Mouse (Mus musculus) kidney, embryonic 16.5 days (tissue): ENCODE measurements around the gene Ap1b1. TPM values are rescaled to one million over a fixed set of nuclear protein-coding genes. Genes with fewer than 3 reads are reported as not detected.

ENCODE experiments used
- ATAC-seq: fragments of 200-750 bp; cut with Nextera tagmentation; 2 replicates; pipeline ENCODE4 v1.8.0; 2017; ENCODE audit warnings: moderate TSS enrichment; ENCODE audit not compliant: low FRiP score, low TSS enrichment
- H3K27ac ChIP-seq: fragments of 300-500 bp; sonication (generic); 2 replicates; pipeline ENCODE4 v1.5.1; 2014; ENCODE audit warnings: low read length
- H3K27me3 ChIP-seq: fragments of 300-500 bp; sonication (generic); 2 replicates; pipeline ENCODE4 v1.6.1; 2014; ENCODE audit warnings: low read length, control low read depth, mixed read lengths; ENCODE audit not compliant: insufficient read depth
- H3K36me3 ChIP-seq: fragments of 300-500 bp; sonication (generic); 2 replicates; pipeline ENCODE4 v1.6.1; 2014; ENCODE audit warnings: low read length, control low read depth, mixed read lengths; ENCODE audit not compliant: insufficient read depth
- H3K4me1 ChIP-seq: fragments of 300-500 bp; sonication (generic); 2 replicates; pipeline ENCODE4 v1.6.1; 2014; ENCODE audit warnings: low read length, control low read depth, mixed read lengths; ENCODE audit not compliant: insufficient read depth
- H3K4me2 ChIP-seq: fragments of 300-500 bp; sonication (generic); replicated peaks from 2 replicates; pipeline ENCODE4 v1.6.1; 2014; ENCODE audit warnings: low read depth, low read length
- H3K4me3 ChIP-seq: fragments of 300-500 bp; sonication (generic); 2 replicates; pipeline ENCODE4 v1.5.1; 2014; ENCODE audit warnings: mild to moderate bottlenecking, low read length
- H3K9ac ChIP-seq: fragments of 300-500 bp; sonication (generic); replicated peaks from 2 replicates; pipeline ENCODE4 v1.6.1; 2014; ENCODE audit warnings: low read length
- H3K9me3 ChIP-seq: fragments of 300-500 bp; sonication (generic); 2 replicates; pipeline ENCODE4 v1.6.1; 2016; ENCODE audit warnings: low read length, control low read depth
- WGBS: fragments of 180-500 bp; shearing (Covaris S2); extraction: QIAGEN DNeasy Blood & Tissue Kit; methylation state at CpG from one replicate; pipeline ENCODE4 v1.1.7; 2014; 5-methylcytosine and 5-hydroxymethylcytosine counted together
- polyA plus RNA-seq: library from polyadenylated mRNA; unstranded; fragments of >200 nt; fragmentation: Nextera tagmentation; extraction: Ambion mirVana; gene quantifications from 2 replicates; pipeline ENCODE4 v1.2.1, GENCODE M21; 2015

Ap1b1 gene
- polyA plus RNA-seq, 1 experiment from 2014 or later: 76.9 TPM

DNA sequence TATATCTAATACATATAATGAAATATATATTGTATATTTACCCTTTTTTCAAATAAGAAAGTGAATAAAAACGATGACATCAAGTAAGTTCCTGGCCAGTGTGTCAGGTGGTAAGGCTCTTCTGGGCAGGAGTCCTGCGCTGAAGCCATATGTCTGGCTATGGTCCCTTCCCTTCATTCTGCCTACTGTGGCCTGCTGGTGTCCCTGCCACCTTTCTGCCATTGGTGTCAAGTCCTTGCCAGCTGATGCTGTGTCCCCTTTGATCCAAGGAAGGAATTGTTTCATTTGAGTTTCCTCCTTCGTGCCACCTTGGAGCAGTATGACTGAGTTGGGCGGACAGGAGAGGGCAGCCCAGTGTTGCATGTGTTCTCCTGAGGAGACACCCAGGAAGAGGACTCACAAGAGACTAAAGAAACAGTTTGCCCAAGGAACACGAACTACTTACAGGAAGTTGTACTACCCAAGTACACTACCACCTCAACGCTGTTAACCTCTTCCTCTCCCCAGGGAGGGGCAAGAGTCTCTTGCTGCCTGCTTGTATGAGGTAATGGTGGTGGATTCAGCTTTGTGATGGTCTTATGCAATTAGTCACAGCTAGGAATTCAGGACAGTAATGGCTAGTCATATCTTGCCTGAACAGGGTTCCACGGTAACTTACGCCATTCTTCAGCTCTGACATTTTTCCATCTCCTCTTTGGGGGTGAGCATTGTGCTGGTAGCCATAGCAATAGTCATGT, 56.2 kb downstream of the Ap1b1 start:
- no peak overlapping the region for H3K4me2 ChIP-seq
- H3K9me3 ChIP-seq: no peaks in the 10 kb centered on the region
- H3K9ac ChIP-seq: no peak overlapping the region
- H3K36me3 ChIP-seq: peaks cover 15% of the 10 kb centered on the region
- no peak overlapping the region for H3K27ac ChIP-seq
- H3K27me3 ChIP-seq: no peaks in the 10 kb centered on the region
- ATAC-seq: no peak
- H3K4me3 ChIP-seq: no peak overlapping the region
- 88% methylated on average over 8 of the region's 8 CpGs for WGBS
- H3K4me1 ChIP-seq: 0 out of 2 replicates have a peak, but pooled peaks cover 2% of the 10 kb centered on the region

DNA sequence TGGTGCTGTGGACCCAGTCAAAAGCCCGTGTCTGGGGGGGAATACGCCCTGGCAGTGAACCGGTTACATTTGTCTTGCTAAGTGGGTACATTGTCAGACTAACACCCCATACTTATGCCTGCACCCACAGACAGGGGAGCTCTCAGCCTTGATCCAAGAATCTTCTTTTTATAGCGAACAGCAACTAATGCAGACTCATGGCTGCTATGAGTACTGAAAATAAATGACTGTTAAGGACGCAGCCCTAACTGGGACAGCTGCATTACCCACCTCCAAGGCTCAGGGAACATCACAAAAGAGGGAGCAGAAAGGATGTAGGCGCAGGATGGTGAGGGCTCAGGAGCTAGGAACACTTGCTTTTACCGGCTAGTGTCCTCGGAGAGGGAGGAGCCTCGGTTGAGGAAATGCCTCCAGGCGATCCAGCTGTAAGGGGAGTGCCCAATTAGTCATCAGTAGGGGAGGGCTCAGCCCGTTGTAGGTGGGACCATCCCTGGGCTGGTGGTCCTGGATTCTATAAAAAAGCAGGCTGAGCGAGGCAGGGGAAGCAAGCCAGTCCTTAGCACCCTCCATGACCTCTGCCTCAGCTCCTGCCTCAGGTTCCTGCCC, 59.8 kb downstream of the Ap1b1 start:
- 45% methylated on average over 12 of the region's 12 CpGs for WGBS
- H3K4me1 ChIP-seq: peaks cover 3% of the 10 kb centered on the region; the same call in 1 of the 2 replicates
- H3K4me2 ChIP-seq: no peak overlapping the region
- peaks cover 4% of the 10 kb centered on the region; the same call in 1 of the 2 replicates for H3K36me3 ChIP-seq
- ATAC-seq: no peak
- H3K9me3 ChIP-seq: no peaks in the 10 kb centered on the region
- H3K27ac ChIP-seq: no peak overlapping the region
- H3K27me3 ChIP-seq: no peaks in the 10 kb centered on the region
- H3K4me3 ChIP-seq: no peak overlapping the region
- H3K9ac ChIP-seq: no peak overlapping the region

DNA sequence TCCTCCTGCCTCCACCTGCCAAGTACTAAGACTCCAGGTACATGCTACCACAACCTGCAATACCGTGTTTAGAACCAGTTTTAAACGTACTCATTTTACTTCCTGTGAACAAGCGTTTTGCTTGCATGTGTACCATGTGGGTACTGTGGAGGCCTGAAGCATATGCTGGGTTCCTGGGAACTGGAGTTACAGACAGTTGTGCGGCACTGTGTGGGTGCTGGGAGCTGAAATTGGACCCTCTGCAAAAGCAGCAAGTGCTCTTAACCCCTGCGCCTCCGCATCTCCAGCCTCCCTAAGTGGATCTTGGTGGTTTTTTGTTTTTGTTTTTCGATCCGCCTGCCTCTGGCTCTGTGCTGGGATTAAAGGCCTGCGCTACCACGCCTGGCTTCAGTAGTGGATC, 65.0 kb downstream of the Ap1b1 start:
- peaks cover 14% of the 10 kb centered on the region for H3K4me1 ChIP-seq
- no peaks in the 10 kb centered on the region for H3K9me3 ChIP-seq
- H3K36me3 ChIP-seq: no peaks in the 10 kb centered on the region
- peaks cover 1% of the 10 kb centered on the region; the same call in 1 of the 2 replicates for H3K27me3 ChIP-seq
- no peak overlapping the region for H3K27ac ChIP-seq
- H3K4me3 ChIP-seq: no peak overlapping the region
- H3K4me2 ChIP-seq: no peak overlapping the region
- 67% methylated on average over 10 of the region's 10 CpGs for WGBS
- ATAC-seq: no peak
- no peak overlapping the region for H3K9ac ChIP-seq

DNA sequence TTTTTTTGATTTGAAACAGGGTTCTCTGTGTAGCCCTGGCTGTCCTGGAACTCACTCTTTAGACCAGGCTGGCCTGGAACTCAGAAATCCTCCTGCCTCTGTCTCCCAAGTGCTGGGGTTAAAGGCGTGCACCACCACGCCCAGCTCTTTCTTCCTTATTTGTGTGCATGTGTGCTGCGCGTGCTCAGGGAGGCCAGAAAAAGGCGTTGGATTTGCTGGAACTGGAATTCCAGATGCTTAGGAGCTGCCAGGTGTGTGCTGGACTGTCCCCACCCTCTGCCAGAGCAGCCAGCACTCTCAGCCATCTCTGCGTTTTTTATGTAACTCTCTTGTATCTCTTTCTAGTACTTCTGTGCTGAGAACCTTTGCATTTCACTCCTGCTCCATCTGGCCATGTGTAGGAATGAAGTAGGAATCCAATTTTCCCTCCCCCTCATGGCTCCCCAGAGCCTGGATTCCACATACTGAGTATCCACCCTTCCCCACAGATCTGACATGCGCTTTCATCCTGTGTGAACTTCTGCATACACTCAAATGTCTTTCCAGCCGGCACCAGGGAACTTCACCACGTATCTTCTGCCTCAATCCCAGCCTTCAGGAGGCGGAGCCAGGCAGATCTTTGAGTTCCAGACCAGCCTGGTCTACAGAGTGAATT, 65.7 kb downstream of the Ap1b1 start:
- no peak for ATAC-seq
- WGBS: 71% methylated on average over 10 of the region's 10 CpGs

DNA sequence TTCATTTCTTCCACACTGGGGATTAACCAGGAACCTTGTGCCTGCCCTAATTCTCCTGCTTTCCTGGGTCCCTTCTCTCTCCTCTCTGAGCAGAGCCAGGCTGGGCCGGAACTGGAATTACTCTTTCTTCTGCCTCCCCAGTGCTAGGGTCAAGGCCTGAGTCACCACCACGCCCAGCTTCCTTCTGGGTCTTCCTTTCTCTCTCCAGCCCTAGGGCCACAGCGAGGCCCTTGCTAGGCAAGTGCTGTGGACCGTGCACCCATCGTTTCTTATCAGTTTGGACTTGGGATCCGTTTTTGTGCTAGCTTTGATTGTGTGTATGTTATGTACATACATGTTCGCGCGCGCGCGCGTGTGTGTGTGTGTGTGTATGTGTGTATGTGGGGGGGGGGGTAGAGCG, 67.5 kb downstream of the Ap1b1 start:
- H3K27me3 ChIP-seq: peaks cover 19% of the 10 kb centered on the region
- no peak for ATAC-seq

More for the DNA sequence above, 65.7 kb downstream of the Ap1b1 start:
- Histone ChIP-seq H3K36me3 (no peaks in the 10 kb centered on the region), H3K4me2 (no peak overlapping the region), H3K4me3 (no peak overlapping the region), H3K4me1 (peaks cover 20% of the 10 kb centered on the region), H3K27me3 (peaks cover 8% of the 10 kb centered on the region), H3K9ac (no peak overlapping the region), H3K27ac (no peak overlapping the region), H3K9me3 (no peaks in the 10 kb centered on the region)

DNA sequence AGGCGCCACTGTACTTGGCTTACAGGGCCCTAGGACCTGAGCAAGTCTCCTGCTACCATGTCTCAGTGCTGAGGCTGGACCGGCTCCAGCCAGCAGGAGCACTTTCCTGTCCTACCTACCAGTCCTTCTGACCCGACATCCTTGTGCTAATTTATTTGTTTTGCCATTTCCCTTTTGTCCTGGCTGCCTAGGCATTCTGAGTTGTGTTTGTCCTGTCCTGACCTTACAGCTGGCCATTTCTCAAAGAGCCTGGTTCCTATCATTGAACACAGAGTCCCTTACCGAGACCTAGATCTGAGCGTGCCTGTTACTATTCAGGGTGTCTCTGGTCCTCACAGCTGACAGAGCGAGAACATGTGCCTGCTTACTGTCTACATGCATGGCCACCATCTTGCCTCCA, 68.2 kb downstream of the Ap1b1 start:
- H3K27me3 ChIP-seq: peaks cover 26% of the 10 kb centered on the region
- H3K4me3 ChIP-seq: no peak overlapping the region
- no peaks in the 10 kb centered on the region for H3K9me3 ChIP-seq
- WGBS: 64% methylated on average over 6 of the region's 6 CpGs
- no peak overlapping the region for H3K9ac ChIP-seq
- H3K4me1 ChIP-seq: peaks cover 42% of the 10 kb centered on the region
- no peak for ATAC-seq
- H3K27ac ChIP-seq: no peak overlapping the region
- no peak overlapping the region for H3K4me2 ChIP-seq
- H3K36me3 ChIP-seq: no peaks in the 10 kb centered on the region

More for the DNA sequence above, 67.5 kb downstream of the Ap1b1 start:
- no peak overlapping the region for H3K9ac ChIP-seq
- H3K4me2 ChIP-seq: no peak overlapping the region
- peaks cover 35% of the 10 kb centered on the region for H3K4me1 ChIP-seq
- no peak overlapping the region for H3K27ac ChIP-seq
- no peaks in the 10 kb centered on the region for H3K36me3 ChIP-seq
- H3K9me3 ChIP-seq: no peaks in the 10 kb centered on the region
- H3K4me3 ChIP-seq: no peak overlapping the region
- WGBS: 87% methylated on average over 14 of the region's 14 CpGs

DNA sequence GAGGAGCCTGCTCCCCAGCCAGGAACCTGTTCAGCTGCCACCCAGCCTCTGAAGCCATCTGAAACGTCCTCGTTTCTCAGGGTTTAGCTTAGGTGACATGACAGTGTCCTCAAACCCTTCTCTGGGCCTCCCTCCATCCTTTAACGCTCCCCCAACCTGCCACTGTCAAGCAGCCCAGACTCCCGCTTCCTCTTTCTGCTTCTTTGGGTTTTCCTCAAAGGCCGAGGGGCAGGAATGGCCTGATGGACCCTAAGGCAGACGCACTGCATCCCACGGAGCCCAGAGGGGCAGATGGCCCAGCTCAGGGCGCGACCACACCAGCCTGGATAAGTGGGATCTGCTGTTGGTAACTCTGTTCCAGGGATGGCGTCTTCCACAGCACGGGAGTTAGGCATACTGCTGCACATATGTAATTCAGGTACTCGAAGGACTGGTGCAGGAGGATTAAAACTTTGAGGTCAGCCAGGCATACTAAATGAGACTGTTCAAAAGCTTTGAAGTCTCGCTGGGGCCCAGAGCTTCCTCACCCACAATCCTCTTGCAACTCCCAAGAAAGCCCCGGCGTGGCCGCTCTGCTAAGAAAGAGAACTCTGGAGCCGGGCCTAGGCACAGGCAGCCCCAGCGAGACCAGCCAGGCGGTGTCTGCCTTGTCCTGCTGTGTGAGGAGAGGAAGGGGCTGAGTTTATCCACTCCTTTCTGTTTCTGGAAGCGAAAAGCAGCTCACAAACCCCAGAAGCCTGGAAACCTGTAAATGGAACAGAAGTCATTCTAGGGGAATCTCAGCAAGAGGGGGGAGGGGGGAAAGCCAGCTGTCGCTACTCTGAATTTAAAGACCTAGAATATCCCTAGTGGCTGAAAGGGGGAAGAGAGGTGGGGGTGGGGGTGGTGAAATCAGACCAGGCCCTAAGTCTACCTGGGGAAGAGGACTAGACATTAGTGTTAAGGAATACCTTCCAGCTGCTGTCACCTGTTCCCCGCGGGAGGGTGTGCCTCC, 69.6 kb downstream of the Ap1b1 start:
- peak overlapping the region; percentile 42; the same call in 1 of the 2 replicates for H3K9ac ChIP-seq
- H3K4me2 ChIP-seq: no peak overlapping the region
- no peaks in the 10 kb centered on the region for H3K9me3 ChIP-seq
- 36% methylated on average over 23 of the region's 23 CpGs for WGBS
- H3K4me3 ChIP-seq: no peak overlapping the region
- no peaks in the 10 kb centered on the region for H3K36me3 ChIP-seq
- H3K27me3 ChIP-seq: peaks cover 40% of the 10 kb centered on the region
- no peak overlapping the region for H3K27ac ChIP-seq
- H3K4me1 ChIP-seq: peaks cover 46% of the 10 kb centered on the region
- ATAC-seq: no peak

DNA sequence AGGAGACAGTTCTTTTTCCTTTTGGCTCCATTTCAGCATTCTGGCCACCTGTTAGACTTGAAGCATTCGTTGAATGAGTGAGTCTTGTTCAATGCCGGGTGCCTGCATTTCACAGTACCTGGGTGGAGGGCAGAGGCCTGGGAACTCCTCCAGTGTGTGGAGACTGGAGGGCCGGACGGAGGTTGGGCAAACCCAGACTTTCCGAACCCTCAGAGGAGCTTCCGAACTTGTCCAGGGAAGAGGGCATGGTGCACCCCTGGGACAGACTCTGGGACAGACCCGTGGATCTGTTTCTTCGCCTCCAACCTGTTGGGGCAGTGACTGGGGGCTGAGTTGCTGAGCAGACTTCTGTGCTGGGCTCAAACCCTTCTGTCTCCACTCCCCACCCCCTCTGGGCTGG, 70.4 kb downstream of the Ap1b1 start:
- no peak overlapping the region for H3K4me2 ChIP-seq
- no peak overlapping the region for H3K4me3 ChIP-seq
- no peaks in the 10 kb centered on the region for H3K9me3 ChIP-seq
- no peak for ATAC-seq
- 0 out of 2 replicates have a peak overlapping the region, but pooled peaks have one; percentile 15 for H3K9ac ChIP-seq
- H3K36me3 ChIP-seq: no peaks in the 10 kb centered on the region
- H3K27me3 ChIP-seq: peaks cover 40% of the 10 kb centered on the region
- H3K27ac ChIP-seq: no peak overlapping the region
- H3K4me1 ChIP-seq: peaks cover 50% of the 10 kb centered on the region
- 63% methylated on average over 8 of the region's 8 CpGs for WGBS

DNA sequence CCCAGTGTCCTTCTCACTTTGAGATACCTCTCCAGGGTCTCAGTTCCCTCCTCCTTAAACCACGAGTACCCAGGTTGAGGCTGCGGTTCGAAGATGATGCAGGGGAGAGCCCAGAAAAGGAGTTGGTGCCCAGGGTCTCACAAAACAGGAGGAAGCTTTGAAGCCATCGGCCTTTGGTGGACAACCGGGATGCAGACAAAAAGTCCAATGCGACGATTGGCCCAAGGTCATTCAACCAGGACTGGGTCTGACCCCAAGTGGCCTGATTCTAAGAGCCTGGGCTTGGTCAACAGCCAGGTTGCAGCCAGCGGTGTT, 70.9 kb downstream of the Ap1b1 start:
- Histone ChIP-seq H3K9me3 (no peaks in the 10 kb centered on the region), H3K4me2 (peak overlapping the region; percentile 93), H3K27me3 (peaks cover 40% of the 10 kb centered on the region), H3K4me3 (peak overlapping the region; percentile 55), H3K36me3 (no peaks in the 10 kb centered on the region), H3K9ac (0 out of 2 replicates have a peak overlapping the region, but pooled peaks have one; percentile 63), H3K27ac (no peak overlapping the region), H3K4me1 (peaks cover 54% of the 10 kb centered on the region)
- 12% methylated on average over 8 of the region's 8 CpGs for WGBS
- ATAC-seq: no peak
